Mouse (Mus musculus): Measurements from ENCODE around the gene 6820408C15Rik. TPM values are rescaled to one million over a fixed set of nuclear protein-coding genes. Genes with fewer than 3 reads are reported as not detected.
"Not testable (repeated sequence)": the region's sequence is repeated elsewhere in the genome, so short reads cannot be mapped to it uniquely, and the experiment has no call there.

6820408C15Rik gene
- polyA plus RNA-seq, 1 experiment: not detected

GRCm38 (mm10) chr2:152413765-152414584 is 1.4 kb upstream of the 6820408C15Rik start:
- no peaks in the 10 kb centered on the region for H3K79me2 ChIP-seq (ENCODE audit: control insufficient read depth, insufficient read depth)
- peaks cover 15% of the 10 kb centered on the region for H3K27me3 ChIP-seq (ENCODE audit: control insufficient read depth, insufficient read depth, insufficient read length)
- no peak overlapping the region for H3K4me2 ChIP-seq (ENCODE audit: low read depth)
- no peak overlapping the region for H3K4me3 ChIP-seq
- no peak for TF ChIP-seq E2F4 (IDR thresholded peaks at IDR 0.05; ENCODE audit: insufficient read depth)
- H3K36me3 ChIP-seq (ENCODE audit: control insufficient read depth, insufficient read depth): no peaks in the 10 kb centered on the region
- H3ac ChIP-seq (ENCODE audit: control insufficient read depth, insufficient read length): no peak overlapping the region

GRCm38 (mm10) chr2:152414591-152415165 is 709 bp upstream of the 6820408C15Rik start, which contains the start of gene Zcchc3:
Gene Zcchc3, minus strand, starts transcription at chr2:152415027.
- H3K4me3 ChIP-seq: no peak within 1 kb of the TSS
- no peak within 1 kb of the TSS for H3K4me2 ChIP-seq (ENCODE audit: low read depth)
- no peaks in the 10 kb centered on the region for H3K36me3 ChIP-seq (ENCODE audit: control insufficient read depth, insufficient read depth)
- H3K79me2 ChIP-seq (ENCODE audit: control insufficient read depth, insufficient read depth): no peaks in the 10 kb centered on the region
- no peak within 1 kb of the TSS for H3ac ChIP-seq (ENCODE audit: control insufficient read depth, insufficient read length)
- TF ChIP-seq USF1 (IDR thresholded peaks at IDR 0.05; ENCODE audit: low read depth) (no peak), TCF12 (IDR thresholded peaks at IDR 0.05; ENCODE audit: insufficient read depth, poor library complexity, severe bottlenecking) (no peak)
- peaks cover 15% of the 10 kb centered on the region for H3K27me3 ChIP-seq (ENCODE audit: control insufficient read depth, insufficient read depth, insufficient read length)

DNA sequence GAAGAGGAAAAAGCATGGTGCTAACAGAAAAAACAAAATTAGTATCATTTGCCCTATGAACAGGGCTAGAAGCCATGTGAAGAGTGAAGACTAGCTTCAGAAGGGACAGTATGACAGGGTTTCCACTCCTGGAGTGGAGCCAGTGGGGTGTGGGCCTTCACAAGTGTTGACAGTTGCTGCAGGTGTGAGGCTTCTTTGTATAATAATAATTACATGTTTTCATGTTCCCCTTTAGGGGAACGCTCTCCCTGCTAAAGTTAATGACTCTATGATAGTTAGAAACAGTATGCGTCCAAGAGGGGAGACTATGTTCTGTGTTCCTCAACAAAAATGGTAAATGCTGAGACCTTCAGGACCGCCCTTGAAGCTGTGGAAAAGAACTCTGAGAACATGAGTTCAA is 399 bp downstream of the 6820408C15Rik start:
- H3K27me3 ChIP-seq (ENCODE audit: control insufficient read depth, insufficient read depth, insufficient read length): peaks cover 9% of the 10 kb centered on the region
- no peak overlapping the region for H3K4me3 ChIP-seq
- H3K79me2 ChIP-seq (ENCODE audit: control insufficient read depth, insufficient read depth): no peaks in the 10 kb centered on the region
- H3ac ChIP-seq (ENCODE audit: control insufficient read depth, insufficient read length): no peak overlapping the region
- no peak for TF ChIP-seq SRF (IDR thresholded peaks at IDR 0.05; ENCODE audit: control insufficient read depth, insufficient read length, low read depth)
- no peak for TF ChIP-seq MAX (IDR thresholded peaks at IDR 0.05; ENCODE audit: low read depth)
- no peak for TF ChIP-seq E2F4 (IDR thresholded peaks at IDR 0.05; ENCODE audit: insufficient read depth)
- TF ChIP-seq CEBPB (IDR thresholded peaks at IDR 0.05; ENCODE audit: insufficient read depth, poor library complexity, severe bottlenecking): no peak
- TF ChIP-seq REST (IDR thresholded peaks at IDR 0.05; ENCODE audit: insufficient read depth, insufficient read length): no peak
- TF ChIP-seq TCF12 (IDR thresholded peaks at IDR 0.05; ENCODE audit: insufficient read depth, poor library complexity, severe bottlenecking): no peak
- H3K4me2 ChIP-seq (ENCODE audit: low read depth): no peak overlapping the region
- H3K36me3 ChIP-seq (ENCODE audit: control insufficient read depth, insufficient read depth): no peaks in the 10 kb centered on the region

DNA sequence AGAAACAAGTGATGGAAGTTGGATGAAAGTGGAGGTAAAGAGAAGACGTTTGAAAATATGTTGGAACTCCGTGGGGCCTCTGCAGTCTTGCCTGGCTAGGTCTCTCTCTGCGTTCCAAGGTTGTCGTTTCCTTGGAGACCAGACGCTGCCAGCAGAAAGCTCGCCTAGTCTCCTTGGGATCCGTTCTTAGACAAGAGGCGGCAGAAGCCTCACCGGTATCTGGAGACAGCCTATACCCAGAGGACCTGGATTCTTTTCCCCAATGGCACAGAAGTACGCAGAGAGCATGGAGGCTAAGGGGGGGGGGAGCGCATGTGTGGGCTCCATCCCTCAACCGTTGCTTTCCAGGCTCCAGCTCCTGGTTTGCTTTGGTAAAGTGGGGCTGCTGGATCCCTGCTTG is 12.1 kb downstream of the 6820408C15Rik start:
- TF ChIP-seq REST (IDR thresholded peaks at IDR 0.05; ENCODE audit: insufficient read depth, insufficient read length): no peak
- no peak for TF ChIP-seq POLR2A (IDR thresholded peaks at IDR 0.05; ENCODE audit: insufficient read length, low read depth)
- TF ChIP-seq SRF (IDR thresholded peaks at IDR 0.05; ENCODE audit: control insufficient read depth, insufficient read length, low read depth): no peak
- H3K4me2 ChIP-seq (ENCODE audit: low read depth): no peak overlapping the region
- H3K36me3 ChIP-seq (ENCODE audit: control insufficient read depth, insufficient read depth): no peaks in the 10 kb centered on the region
- H3K4me3 ChIP-seq: no peak overlapping the region
- peaks cover 5% of the 10 kb centered on the region for H3K27me3 ChIP-seq (ENCODE audit: control insufficient read depth, insufficient read depth, insufficient read length)
- no peak overlapping the region for H3ac ChIP-seq (ENCODE audit: control insufficient read depth, insufficient read length)
- H3K79me2 ChIP-seq (ENCODE audit: control insufficient read depth, insufficient read depth): no peaks in the 10 kb centered on the region

DNA sequence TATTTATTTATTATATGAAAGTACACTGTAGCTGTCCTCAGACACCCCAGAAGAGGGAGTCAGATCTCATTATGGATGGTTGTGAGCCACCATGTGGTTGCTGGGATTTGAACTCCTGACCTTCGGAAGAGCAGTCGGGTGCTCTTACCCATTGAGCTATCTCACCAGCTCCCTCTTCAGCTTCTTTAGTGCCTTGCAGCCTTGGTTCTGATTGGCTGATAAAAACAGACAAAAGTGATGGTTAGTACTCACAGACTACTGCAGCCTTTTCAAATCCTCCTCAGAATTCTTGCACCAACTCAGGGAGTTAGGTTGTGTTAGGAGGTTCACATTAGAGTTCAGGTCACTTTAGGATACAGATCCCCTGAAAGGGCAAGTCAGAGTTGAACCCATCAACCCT is 13.1 kb downstream of the 6820408C15Rik start:
- not testable (repeated sequence) for H3K4me3 ChIP-seq; H3K4me2 ChIP-seq (ENCODE audit: low read depth); H3ac ChIP-seq (ENCODE audit: control insufficient read depth, insufficient read length); H3K79me2 ChIP-seq (ENCODE audit: control insufficient read depth, insufficient read depth); H3K36me3 ChIP-seq (ENCODE audit: control insufficient read depth, insufficient read depth)
- H3K27me3 ChIP-seq (ENCODE audit: control insufficient read depth, insufficient read depth, insufficient read length): peaks cover 11% of the 10 kb centered on the region

GRCm38 (mm10) chr2:152436405-152436901 is 21.1 kb downstream of the 6820408C15Rik start:
- Histone ChIP-seq H3K4me3 (no peak overlapping the region), H3K36me3 (ENCODE audit: control insufficient read depth, insufficient read depth) (no peaks in the 10 kb centered on the region), H3K4me2 (ENCODE audit: low read depth) (no peak overlapping the region), H3K79me2 (ENCODE audit: control insufficient read depth, insufficient read depth) (no peaks in the 10 kb centered on the region), H3ac (ENCODE audit: control insufficient read depth, insufficient read length) (no peak overlapping the region), H3K27me3 (ENCODE audit: control insufficient read depth, insufficient read depth, insufficient read length) (peaks cover 17% of the 10 kb centered on the region)
- TF ChIP-seq MYOG (IDR thresholded peaks at IDR 0.05; ENCODE audit: control insufficient read depth in 1 of 3, insufficient read depth in 1 of 3, insufficient read length in 2 of 3, low read depth in 2 of 3): no peak
- TF ChIP-seq USF1 (IDR thresholded peaks at IDR 0.05; ENCODE audit: low read depth): no peak
- no peak for TF ChIP-seq MYOD1 (IDR thresholded peaks at IDR 0.05; ENCODE audit: control insufficient read depth in 1 of 3, insufficient read length in 2 of 3, low read depth in 2 of 3)
- TF ChIP-seq TCF3 (IDR thresholded peaks at IDR 0.05; ENCODE audit: insufficient read length, low read depth): no peak
- TF ChIP-seq POLR2AphosphoS2 (IDR thresholded peaks at IDR 0.05; ENCODE audit: insufficient read length, low read depth): no peak
- no peak for TF ChIP-seq CEBPB (IDR thresholded peaks at IDR 0.05; ENCODE audit: insufficient read depth, poor library complexity, severe bottlenecking)
- no peak for TF ChIP-seq REST (IDR thresholded peaks at IDR 0.05; ENCODE audit: insufficient read depth, insufficient read length)
- no peak for TF ChIP-seq E2F4 (IDR thresholded peaks at IDR 0.05; ENCODE audit: insufficient read depth)
- TF ChIP-seq POLR2A (IDR thresholded peaks at IDR 0.05; ENCODE audit: insufficient read length, low read depth): no peak
- TF ChIP-seq TCF12 (IDR thresholded peaks at IDR 0.05; ENCODE audit: insufficient read depth, poor library complexity, severe bottlenecking): no peak
- TF ChIP-seq MAX (IDR thresholded peaks at IDR 0.05; ENCODE audit: low read depth): no peak
- no peak for TF ChIP-seq SRF (IDR thresholded peaks at IDR 0.05; ENCODE audit: control insufficient read depth, insufficient read length, low read depth)

Data from myocyte (in vitro differentiated cells).